Mouse (Mus musculus): ENCODE measurements around the gene Zfp992. TPM values are rescaled to one million over a fixed set of nuclear protein-coding genes. Genes with fewer than 3 reads are reported as not detected.

The Zfp992 gene
- polyA plus RNA-seq, 1 experiment from 2014 or later, result 9.0 TPM

Other genes with a start within 250 kb of the Zfp992 start
- gene Zfp981, start 53.0 kb downstream of the Zfp992 start, polyA plus RNA-seq (2014; fragmentation: Nextera tagmentation; extraction: Ambion mirVana), result 0.21 and 0.31 TPM in 2 replicates
- gene Zfp993, start 161.9 kb downstream of the Zfp992 start, polyA plus RNA-seq (2014; fragmentation: Nextera tagmentation; extraction: Ambion mirVana), result 4.5 and 5.2 TPM in 2 replicates

Data from liver, embryonic 11.5 days (tissue).